Mouse (Mus musculus) cerebellum, adult 9-10 months (tissue): ENCODE measurements around the gene Sema5b.

Experiments used
- DNase-seq: peaks from one replicate; pipeline ENCODE4 v3.0.0; 2022

The Sema5b gene

DNA sequence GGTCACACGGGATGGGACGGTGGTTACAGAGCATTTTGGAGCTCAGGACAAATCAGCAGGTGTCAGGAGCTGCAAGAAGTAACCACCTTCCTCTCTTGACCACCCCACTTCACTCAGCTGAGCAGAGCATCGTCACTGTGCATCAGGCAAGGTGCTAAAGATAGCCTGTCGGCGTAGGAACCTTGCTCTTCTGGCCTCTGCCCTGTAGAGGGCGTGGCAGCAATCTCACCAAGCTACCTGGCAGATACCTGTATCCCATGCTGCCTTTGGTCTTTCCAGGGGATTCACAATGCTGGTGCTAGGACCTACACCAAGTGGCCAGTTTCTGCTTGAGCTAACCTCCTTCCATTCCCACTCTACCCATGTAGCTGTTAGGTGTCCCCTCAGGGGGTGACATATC is 55.3 kb downstream of the Sema5b start:
- no peak for DNase-seq

DNA sequence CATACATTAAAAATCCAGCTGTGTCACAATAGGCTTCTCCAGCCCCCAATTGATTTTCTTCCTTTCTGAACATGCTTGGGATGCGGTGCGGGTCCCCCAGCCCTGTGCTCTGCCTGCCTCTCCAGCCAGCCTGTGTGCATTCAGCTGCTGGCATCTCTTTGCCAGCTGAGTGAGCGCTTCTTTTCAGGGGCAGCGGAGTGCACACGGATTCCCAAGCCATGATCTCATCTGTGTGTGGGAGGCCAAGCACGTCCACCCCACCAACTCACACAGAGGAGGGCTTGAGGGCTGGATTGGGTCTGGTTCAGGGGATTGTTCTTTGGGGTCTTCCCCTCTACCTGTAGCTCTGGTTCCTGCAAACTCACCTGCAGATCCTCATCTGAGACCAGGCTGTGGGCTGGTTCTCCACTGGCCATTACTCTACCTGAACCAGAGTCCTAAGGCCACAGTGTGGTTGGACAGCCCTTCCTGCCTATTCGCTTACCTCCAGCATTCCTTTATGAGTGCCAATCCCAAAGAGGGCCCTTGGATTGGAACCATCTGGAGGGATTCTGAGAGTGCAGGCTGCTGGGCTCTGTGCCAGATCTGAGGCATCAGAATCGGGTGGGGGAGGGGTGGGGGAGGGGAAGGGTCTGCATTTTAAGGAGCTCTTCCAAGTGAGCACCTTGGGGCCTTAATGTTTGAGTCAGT is 55.9 kb downstream of the Sema5b start:
- DNase-seq, result no peak

DNA sequence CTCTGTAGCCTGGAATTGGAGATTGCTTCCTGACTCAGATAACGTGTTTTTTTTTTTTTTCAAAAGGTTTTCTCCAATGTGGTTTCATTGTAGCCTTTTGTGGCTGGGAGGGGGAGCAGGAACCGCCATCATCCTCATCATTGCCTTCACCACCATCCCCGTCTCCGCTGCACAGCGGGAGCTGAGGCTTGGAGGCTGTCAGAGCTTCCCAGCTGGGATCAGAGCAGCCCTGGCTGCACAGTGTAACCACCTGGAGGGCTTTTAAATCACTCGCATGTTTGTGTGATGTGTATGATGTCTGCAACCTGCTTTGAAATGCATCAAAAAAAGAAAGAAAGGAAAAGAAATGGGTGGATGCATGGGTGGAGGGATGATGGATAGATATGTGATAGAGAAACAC is 57.0 kb downstream of the Sema5b start:
- DNase-seq, result no peak

DNA sequence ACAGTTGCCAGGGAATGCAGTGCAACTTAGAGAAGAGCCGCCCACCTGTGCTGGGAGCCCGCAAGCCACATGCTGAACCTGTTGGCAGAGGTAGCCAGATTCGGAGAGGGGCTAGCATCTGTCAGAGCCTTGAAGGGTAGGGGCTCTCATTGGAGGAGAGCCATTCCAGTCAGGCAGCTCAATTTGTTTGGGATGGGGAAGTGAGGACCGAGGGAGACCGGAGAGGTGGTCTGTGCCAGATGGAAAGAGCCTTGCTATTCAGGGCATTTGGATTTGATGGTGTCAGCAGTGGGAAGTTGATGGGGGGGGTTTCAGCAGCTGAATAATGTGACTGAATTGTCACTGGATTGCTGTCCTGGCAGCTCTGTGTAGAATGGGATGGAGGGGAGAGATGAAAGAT is 57.9 kb downstream of the Sema5b start:
- DNase-seq, result no peak

DNA sequence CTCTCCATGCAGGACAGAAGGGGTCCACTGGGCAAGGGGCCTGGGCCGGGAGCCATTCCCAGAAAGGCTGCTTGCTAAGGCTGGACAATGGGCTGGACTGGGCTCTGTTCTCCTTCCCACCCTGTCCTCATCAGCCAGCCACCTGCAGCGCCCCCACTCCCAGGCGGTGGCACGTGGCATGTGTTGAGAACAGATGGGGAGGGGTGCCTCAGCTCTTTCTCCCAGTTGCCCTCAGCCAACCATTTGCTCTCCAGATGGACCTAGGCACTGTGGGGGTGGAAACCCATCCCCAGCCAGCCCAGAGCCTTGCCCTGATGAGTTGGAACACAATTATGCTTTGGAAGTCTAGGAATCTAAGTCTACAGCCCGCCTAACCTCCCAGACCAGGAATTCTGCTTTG is 59.3 kb downstream of the Sema5b start:
- peak; percentile 71 for DNase-seq

DNA sequence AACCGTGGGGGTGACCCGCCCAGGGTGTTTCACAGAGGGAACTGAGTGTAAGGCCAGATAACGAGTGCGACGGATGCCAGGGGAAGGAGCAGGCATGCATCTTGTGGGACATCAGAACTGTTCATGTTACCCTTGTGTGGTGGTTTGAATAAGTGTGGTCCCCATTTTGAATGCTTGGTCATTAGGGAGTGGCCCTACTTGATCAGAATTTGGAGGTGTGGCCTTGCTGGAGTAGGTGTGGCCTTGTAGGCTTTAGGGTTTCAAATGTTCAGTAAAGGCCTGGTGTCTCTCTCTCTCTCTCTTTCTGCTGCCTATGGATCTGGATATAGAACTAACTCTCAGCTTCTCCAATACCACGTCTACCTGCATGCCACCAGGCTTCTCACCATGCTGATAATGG is 60.5 kb downstream of the Sema5b start:
- DNase-seq, result no peak

DNA sequence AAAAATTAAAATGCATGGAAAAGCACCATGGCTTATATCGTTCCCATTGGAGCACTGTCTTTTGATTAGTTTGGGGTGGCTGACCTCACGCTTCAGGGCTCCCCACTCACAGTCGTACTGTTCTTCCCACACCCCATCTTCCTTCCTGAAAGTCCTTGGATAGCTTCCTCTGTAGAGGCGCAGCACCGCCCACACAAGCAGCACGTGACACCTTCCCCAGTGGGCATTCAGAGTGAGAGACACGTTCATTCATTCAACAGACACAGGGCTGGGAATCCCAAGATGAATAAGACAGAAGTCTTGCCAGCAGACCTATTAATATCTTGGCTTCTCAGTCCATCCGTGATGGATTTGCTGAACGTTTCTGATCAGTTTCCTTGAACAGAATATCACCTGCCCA is 61.6 kb downstream of the Sema5b start:
- no peak for DNase-seq

DNA sequence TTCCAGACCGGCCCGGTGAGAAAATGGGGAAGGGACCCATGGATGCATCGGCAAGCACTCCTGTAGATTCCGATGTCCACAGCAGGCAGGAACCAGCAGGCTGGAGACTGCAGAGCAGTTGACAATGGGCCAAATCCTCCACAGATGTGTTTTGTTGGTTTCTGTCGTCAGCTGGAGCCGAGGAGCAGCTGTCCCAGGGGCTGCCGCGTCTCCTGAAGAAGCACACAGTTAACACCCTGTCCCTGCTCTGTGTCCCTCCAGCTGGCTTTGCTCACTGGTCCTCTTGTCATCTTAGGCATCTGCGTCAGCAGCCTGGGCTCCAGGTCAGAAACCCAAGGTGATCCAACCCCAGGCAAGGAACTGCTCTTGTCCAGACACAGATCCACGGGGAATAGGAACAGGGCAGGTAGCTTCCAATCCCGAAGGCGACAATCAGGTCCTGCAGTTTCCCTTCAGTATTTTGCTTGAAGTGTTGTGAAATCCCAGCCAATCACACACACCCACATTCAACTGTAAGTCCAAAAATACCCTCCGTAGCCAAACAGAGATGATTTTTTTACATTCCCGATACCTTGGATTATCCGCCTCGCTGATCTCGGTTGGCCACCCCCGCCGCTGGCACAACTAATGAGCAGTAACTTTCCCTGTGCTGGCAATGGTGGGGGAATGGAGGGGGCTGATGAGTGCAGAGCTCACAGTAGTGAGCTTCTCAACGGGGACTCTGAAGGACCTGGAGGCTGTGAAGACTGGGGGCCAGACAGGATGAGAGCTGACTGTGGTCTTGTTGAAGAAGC is 63.0 kb downstream of the Sema5b start:
- DNase-seq, result no peak

DNA sequence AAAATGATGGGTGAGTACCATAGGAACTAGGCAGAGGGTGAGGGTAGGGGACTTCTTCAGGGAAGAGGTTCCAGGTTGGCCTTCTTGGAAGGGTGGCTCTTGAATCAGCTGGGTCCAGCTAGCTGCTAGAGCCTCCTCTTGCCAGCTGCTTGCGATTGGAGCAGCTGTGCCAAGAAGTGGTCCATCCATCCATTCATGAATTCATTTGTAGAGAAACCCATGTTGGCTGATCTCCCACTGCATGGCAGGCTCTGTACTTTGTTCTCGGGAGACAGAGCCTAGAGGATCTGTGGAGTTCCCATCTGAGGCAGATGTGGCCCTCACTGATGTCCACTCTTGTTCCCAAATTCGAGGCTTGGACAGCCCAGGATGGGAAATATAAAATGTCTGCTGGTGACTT is 66.3 kb downstream of the Sema5b start:
- DNase-seq, result no peak

DNA sequence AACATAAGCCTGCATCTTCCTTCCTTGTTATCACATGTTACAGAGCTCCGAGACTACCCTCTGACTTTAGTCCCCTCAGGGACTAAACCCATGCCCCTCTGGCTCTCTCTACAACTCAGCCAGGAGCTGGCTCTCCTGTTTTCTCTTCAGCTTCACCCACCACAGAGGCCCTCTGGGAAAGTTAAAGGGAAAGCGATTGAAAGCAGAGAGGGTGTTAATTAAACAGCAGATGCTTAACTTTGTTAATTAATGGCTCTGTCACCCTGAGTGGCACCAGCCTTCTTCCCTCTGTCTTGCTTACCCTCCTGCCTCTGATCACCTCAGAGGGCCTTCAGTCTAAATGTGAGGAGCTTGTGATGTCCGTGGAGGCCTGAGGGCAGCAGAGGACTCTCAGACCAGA is 67.3 kb downstream of the Sema5b start:
- no peak for DNase-seq

DNA sequence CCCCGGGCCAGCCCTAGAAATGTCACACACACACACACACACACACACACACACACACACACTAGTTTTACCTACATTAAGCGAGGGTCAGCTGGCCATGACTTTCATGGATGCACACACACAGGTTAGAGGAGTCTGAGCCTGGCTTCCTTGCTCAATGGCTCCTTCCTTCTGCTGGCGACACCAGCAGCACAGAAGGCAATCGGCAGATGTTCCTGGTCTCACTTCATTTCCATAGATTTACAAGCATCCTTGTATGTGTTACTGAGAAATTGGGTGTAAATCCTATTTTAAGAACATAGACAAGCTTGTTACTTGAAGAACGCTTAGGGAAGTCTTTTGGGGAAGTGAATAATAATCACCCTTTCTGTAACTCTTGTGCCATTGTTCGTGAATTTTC is 68.6 kb downstream of the Sema5b start:
- no peak for DNase-seq

DNA sequence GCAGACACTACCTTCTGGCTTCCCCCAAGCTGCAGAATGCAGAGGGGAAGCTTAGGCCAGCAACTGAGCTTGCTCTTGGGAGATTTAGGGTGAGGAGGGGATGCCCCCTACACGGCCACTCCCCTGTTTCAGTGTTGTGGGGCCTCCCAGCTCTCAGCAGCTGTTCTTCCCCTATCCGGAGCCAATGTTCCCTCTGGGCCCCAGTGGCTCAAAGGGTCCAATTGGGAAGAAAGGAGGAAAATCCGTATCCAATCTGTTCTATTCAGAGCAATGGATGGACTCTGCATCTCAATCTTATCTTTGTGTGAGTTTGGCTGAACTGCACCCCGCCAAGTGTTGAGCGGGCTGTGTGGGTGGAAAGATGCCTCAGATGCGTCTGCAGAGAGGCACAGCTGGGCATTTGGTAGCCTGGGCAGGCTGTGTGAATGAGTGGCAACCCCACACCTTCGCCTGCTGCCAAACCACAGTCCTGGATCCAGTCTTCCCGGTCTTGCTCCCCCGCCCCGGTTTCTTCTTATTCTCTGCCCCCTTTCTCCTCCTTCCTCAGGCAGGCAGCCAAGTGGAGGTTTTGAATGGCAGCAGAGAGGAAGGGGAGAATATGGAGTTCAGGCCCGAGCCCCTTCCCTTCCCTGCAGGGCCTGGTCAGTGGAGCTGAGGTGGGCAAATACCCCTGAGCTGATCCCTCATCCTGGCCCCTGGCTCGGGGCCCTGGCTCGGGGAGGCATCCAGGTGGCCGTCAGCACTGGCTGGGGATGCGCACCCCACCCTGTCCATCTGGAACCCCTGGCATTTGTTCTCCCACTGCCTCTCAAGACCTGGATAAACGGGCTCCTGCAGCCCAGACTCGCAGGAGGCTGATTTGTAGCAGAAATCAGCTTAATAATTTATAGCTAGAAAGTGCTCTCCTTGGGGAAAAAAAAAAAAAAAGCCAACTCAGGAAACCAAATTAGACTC is 73.2 kb downstream of the Sema5b start:
- peak; percentile 59 for DNase-seq

DNA sequence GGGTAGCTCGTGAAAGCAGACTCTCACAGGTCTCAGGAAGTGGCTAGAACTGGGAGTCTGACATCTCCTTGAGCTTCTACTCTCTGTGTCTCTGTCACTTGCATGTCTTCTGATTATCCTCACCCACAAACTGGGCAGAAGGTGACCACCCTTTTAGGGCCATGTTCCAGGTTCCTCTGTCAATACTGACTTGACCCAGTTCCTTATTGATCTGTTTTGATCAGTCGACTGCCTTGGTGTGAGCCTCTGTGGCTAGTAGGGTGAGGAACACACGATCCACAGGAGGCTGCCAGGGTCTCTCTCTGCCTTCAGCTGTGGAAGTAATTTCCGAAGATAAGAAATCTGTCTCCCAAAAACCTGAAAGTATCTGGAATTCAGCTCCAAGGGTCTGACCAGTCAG is 76.8 kb downstream of the Sema5b start:
- DNase-seq, result no peak

DNA sequence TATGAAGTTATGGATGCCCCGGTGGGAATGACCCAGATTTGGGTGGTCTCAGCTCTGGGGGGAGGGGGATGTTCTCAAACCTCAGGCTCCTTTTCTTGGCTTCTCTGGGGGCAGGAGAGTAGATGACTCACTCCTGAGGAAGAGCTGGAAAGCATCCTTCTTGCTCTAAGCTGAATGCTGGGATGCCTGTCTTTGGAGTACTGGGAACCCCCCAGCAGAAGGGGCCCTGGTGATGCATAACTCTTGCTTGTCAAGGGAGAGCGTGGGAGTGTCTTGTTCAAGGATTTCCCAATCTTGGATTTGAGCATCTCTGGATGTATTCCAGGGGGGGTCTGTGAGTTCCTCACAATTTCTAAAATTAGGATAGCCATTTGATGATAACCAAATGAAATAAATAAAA is 82.1 kb downstream of the Sema5b start:
- no peak for DNase-seq

DNA sequence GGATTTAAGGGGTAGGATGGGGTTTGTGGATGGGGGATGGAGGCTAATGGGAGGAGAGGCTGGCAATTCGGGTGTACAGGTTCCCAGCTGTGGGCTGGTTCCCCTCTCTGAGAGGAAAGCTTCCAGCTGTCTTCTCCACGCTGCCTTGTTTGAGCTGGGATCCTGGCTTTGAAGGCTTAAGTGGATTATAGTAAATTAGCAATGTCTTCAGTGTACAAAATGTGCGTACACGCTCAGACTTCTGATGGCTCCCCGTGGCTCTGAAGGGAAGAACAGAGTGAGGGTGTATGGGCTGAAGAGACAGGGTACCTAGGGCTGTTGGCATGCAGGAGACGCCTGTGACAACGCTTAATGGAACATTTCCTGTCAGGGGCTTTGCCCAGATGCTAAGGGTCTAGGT is 83.0 kb downstream of the Sema5b start:
- DNase-seq, result no peak

DNA sequence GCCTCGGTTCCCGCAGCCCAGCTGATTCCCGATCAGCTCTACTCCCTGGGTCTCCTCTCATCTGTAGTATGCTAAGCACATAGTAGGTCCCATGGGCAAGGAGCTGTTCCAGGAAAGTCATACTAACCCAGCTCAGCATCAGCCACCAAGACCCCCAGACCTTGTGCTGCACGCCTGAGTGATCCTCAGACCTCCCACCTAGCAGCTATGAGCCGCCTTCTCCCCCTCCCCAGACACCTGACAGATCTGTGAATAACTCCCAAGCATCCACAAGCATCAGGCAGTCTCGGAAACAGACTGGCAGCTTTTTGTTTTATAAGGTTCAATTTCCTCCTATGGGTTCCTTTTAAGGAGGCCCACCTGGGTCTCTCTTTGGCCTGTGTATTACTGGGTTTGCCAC is 83.9 kb downstream of the Sema5b start:
- no peak for DNase-seq

DNA sequence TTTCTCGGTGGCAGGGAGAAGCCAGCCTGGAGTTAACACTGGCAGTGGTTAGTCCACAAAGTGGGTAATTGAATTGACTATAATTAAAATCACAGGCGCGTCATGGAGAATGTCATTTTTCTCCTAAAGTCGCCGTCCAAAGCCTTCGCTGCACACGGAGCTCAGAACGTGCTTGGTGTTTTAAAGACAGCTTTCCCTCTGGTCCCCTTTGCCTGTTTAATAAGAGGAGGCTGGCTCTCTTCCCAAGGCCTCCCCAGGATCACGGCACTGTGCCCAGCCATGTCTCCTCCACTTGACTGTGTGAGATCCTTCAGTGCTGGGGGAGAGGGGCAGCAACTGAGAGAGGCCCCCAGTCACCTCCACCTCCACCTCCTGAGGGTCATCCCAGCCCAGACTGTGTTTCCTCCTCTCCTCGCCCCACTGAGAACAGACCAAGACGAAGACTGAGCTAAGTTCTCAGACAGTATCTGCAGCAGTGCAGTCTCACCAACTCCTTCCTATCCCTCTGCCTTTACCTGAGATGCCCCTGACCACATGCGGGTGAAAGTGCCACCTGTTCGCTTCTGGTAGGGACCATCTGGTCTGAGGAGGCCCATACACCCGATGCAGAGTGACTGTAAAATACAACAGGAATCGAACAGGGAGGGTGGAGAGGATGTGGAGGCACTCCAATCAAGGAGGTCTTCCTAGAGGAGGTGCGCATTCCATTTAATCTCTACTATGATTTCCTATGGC is 84.5 kb downstream of the Sema5b start:
- DNase-seq, result peak; percentile 84

DNA sequence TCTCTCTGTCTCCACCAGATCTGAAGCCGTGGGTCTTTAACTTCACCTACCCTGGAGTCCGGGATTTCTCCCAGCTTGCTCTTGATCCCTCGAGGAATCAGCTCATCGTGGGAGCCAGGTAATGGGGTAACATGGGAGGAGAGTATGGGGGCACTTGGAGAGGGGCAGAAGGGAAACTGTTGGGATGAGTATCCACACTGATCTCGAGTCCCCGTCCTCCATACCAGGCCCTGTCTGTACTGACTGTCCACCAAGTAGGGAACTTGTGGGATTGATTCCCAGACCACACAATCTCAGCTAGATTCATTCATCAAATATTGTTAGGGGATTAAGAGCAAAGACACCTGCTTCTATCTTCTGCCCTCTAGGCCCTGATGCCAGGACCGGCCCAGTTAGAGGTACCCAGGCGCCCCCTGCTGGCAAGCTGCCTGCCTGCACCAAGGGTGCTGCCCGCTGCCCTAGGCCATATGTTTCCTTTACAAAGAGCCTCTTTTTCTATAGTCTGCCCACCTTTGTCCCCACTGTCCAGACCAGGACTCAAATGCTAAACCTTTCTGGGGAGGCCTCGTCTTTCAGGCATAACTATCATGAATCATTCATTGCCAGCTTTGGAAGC is 87.2 kb downstream of the Sema5b start:
- peak; percentile 85 for DNase-seq

DNA sequence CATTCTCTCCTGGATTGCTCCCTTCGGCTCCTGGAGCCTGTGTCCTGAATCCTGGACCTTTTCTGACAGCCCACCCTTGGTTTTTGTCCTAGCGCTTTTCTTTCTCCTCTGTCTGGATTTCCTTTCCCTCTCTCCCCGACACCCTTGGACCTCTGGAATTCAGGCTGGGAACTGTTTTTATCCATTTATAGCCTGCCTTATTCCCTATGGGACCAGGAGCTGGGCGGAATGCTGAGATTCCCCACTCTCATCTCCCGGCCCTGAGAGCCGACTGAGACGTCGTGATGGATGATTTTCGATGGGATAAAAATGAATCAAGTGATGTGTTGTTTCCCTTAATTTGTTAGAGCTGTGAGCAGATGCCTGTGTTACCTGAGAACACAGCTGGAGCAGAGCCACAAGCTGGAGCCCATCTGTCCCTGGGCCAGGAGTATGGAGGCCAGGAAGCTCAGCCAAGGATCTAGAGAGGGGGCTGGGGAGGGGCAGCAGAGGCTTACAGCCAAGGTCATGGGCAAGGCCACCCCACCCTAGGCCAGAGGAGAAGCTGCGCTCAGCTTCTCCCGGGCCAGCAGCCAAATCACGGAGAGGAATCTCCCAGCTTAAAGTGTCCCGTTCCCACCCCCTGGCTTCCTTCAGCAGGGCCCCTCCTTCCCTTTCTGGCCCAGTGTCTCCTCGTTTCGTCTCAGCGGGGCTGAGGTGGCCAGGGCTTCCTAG is 89.7 kb downstream of the Sema5b start:
- DNase-seq, result no peak

DNA sequence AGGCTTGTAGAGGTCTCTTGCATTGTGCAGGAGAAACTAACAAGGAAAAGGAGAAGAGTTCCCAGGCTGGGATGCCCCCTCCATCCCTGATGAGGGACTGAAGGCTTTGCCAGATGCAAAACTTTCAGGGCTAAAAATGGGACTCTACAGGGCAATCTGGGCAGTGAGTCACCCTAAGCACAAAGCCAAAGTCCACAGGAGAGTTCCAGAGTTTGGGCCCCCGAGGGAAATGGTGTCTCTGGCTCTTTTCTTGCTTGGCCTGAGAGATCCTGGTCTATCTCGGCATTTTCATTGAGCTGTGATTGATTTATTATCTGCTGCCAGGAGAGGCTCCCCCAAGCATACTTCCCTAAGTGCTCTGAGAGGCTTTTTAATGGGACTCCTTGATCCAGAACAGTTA is 92.1 kb downstream of the Sema5b start:
- no peak for DNase-seq

DNA sequence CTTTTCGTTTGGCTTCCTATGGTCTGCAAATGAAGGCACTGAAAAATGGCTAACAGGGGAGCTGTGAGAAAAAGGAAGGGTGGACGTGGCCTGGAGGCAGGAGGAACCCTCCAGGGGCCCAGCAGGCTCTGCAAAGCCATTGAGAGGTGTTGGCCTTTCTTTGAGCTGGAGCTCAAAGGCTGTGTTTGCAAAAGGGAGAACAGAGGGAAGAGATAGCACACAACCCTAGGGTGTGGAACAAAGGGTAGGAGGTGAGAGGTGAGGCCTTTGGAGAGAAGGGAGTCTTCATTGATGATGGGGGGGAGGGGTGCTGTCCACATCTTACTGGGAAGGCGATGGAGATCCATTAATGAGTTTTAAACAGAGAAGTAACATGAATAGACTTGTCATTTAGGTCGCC is 94.0 kb downstream of the Sema5b start:
- no peak for DNase-seq

DNA sequence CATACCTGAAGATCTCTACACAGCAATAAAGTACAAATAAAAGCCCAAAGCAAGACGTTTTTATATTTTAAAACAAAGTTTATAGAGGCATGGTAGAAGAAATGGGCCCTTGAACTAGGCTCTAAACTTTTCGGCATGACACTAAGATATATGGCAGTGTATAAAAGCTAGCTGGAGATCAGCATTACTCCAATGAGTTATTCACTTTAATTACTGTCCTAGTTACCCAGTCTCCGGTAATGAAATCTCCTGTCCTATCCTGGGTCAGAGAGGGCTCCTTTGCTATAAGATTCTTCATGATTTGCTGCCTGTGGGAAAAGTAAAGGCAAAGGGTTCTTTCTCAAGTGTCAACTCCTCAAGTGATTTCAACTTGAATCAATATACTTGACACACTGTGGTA is 98.6 kb downstream of the Sema5b start:
- DNase-seq, result no peak
